Mouse (Mus musculus): Measurements from ENCODE around the gene Supt5.
A peak's percentile ranks its signal among the peaks of the same experiment; 100 is the strongest.
"Not testable (repeated sequence)": the region's sequence is repeated elsewhere in the genome, so short reads cannot be mapped to it uniquely, and the experiment has no call there.

Supt5 gene

DNA sequence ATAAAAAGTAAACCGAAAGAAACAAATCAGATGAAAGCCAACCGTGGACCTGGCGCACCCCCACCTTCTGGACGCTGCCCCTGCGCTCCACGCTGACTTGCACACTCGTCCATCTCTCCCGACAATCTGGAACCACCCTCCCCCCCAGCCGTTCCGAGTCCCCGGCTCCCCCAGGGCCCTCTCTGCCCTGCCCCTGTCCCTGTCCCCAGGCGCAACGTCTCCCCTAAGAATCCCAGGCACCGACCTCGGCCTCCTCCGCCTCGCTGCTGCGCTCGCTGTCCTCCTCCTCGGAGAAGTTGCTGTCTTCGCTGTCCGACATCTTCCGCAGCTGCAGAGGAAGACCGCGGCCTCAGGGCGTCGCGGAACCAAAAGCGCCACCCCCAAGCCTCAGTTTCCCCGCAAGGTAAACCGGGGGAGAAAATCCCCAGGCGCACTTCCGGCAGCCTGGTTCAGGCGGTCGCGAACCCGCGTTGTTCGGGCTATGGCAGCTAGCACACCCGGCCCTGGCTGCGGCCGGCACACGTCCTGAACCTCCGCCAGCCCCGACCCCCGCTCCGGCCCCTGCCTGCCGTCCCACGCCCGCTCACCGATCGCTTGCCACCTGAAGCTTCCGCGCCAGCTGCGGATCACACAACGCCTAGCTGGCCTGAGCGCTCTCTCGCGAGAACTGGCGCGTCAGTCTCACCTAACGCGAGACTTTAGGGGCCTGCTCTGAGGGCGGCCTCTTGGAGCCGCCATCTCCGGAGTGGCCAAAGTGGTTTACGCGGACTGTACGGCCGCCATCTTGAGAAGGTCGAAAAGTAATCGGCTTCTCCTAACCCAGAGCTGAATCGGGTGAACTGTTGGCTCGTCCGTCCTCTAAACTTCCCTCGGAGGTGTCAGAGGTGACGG, at the start of gene Supt5:
Supt5 (minus strand) TSS at position 639 of the 891 bp plus-strand sequence.
- peak; percentile 100 for DNase-seq (ENCODE audit: low read depth, low spot score)

DNA sequence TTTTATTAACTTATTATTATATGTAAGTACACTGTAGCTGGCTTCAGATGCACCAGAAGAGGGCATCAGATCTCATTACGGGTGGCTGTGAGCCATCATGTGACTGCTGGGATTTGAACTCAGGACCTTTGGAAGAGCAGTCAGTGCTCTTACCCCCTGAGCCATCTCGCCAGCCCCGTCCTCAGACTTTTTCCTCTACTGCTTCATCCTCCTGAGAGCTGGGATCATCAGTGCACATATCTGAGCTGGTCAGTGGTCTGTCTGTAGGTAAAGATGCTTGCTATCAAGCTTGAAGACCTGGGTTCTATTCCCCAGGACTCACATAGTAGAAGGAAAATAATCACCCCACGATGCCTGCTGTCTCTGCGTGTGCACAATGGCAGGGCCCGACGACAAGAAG, 48.8 kb upstream of the Supt5 start:
- not testable (repeated sequence) for DNase-seq (ENCODE audit: low read depth, low spot score)

DNA sequence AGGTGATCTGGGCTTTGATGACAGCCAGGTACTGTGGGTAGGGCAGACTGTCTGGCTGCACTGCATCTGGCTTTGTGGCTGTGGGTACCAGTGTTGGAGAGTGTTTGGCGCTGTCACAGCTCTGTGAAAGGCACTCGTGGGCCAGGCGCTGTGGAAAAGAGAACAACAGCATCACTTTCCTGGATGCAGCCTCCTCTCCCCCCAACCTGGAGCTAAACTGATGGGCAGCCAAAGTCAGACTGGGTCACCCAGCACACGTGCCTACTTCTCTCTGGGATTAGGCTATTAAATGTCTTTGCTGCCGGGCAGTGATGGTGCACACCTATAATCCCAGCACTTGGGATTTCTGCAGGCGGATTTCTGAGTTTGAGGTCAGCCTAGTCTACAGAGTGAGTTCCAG, 48.3 kb upstream of the Supt5 start:
- not testable (repeated sequence) for DNase-seq (ENCODE audit: low read depth, low spot score)

DNA sequence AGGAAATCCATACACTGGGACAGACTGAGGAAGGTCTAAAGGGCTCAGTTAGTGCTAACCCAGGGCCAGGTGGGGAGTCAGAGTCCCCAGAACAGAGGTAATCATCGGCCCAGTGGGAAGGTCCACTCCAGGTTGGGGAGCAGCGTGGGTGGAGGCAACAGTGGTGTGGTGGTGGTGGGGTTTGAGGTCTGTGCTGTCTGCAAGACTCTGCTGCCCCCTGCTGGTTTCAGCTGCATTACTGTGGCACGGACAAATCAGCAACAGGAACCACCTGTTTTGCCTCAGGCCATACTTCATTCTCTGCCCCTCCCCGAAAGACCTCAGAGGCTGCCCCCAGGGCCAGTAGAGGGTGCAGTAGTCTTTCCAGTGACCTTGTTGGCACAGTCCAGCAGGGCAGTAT, 47.9 kb upstream of the Supt5 start:
- DNase-seq (ENCODE audit: low read depth, low spot score): peak; percentile 94

DNA sequence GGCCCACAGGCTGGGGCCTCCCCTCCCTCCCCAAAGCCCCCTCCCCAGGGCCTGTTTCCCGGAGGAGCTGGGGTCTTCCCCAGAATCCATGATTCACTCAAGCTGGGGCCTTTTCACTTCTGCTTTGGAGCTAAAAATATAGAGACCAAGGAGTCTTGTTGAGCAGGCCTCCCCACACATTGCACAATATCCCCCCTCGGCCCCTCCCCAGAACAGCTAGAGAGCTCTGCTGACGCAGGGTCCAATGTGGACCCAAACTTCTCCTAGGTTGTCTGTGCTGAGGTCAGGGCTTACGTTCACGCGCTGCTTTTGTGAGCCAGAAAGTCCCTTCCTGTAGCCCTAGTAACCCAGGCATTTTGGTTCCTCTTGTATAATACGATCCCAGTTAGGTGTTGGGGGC, 47.5 kb upstream of the Supt5 start:
- no peak for DNase-seq (ENCODE audit: low read depth, low spot score)

DNA sequence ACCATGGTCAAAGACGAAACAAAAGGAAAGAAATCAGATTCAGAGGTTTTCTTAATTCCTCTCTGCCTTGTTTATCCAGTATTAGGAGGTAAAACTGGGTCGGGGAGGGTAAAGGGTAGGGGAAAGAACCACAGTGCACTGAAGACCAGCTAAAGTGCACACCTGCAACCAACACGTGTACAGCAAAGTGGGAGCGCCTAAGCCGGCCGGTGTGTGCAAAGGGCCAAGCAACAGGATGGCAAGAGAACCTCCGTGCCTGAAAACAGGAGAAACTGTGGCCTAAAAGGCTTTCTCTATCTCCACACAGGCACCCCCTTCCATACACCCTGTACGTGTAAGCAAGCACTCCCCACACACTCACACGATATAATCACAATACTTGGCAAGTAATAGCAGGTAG, 46.6 kb upstream of the Supt5 start:
- no peak for DNase-seq (ENCODE audit: low read depth, low spot score)

DNA sequence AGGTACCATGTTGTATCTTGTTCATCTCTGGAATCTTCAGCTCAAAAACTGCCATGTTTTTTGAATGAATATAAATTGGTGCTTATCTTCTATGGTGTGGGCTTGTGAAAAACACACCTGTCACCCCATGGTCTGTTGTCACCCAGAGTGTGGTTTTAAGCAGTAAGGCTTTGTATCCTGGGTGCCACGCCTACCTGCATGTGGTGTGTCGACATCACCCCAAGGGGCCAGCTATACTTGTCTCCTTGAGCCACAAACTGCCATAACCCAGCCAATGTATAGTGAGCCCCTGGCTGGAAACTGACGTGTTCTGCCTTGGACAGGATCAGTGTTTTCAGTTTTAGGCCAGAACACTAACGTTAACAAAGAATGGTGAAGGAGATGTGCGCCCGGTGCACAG, 45.6 kb upstream of the Supt5 start:
- DNase-seq (ENCODE audit: low read depth, low spot score): no peak

DNA sequence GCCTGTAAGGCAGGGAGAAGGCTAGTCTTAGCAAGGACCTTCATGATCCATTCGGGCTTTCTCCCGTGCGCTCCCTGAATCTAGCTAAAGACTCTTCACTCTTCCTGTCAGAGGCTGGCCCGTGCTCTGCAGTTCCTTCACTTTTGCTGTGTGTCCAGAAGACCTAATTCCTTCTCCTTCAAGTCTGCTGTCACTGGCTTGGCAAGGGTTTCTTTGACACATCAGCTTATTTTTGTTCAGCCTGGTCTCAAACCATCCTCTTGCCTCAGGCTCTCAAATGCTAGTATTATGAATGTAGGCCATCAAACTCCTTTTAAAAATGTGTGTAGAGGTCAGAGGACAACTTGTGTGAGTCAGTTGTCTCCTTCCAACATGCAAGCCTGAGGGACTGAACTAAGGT, 45.1 kb upstream of the Supt5 start:
- DNase-seq (ENCODE audit: low read depth, low spot score): no peak

DNA sequence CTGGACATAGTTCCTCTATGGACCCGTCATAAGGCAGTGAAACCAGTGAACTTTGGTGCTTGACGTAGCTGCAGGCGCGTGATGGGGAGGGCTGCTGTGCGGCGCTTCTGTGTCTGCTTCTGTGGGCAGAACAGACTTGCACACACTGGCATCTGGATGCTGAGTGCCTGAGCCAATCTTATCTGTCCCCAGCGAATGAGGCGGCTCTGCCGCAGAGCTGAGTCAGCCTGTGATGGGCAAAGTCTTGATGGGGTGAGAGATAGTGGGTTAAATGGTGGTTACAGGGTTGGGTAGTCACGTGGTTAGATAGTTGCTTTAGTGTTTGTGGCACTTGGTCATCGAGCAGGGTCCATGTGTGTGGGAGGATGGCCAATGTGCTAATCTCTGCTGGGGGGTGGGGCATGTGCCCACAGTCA, 44.4 kb upstream of the Supt5 start:
- DNase-seq (ENCODE audit: low read depth, low spot score): no peak

DNA sequence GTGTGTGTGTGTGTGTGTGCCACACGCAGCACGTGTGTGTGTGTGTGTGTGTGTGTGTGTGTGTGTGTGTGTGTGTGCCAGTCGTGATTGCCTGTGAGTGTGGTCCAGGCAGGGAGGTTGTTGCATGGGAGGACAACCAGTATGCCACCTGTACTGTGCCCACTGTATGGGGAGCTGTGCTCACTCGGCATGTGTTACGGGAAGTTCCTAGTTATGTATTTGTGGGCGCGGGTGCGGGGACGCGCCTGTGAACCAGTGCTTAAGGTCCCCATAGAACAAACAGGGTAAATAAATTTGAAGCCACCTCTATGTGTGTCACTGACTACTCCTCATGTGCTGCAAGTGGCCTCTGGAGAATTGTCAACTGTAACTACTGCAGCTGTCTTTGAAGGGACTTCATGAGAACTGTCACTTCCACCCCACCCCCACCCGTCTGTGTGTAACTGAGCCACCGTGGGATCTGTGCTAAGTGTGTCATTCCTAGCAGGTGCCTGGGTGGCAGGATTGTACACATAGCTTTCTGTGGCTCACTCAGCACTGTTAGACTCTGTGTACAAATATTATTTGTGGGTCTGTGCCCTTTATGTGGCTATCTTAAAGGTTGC, 43.9 kb upstream of the Supt5 start:
- no peak for DNase-seq (ENCODE audit: low read depth, low spot score)

DNA sequence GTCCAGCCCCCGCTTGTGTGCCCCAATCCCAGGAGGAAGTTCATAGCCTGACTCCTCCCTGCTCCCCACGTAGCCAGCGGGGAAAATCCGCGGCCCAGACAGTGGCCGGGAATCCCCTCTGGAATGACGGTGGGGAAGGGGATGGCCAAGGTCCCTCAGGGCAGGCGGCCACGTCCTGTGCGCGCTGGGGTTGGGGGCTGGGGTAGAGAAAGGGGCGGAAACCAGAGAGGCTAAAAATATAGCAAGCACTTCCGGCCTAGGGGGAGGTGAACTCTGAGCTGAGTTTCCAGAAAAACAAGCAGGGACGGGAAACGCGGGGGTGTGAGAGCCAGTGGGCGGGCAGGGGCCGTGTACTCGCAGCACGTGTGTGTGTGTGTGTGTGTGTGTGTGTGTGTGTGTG, 43.4 kb upstream of the Supt5 start:
- DNase-seq (ENCODE audit: low read depth, low spot score): peak; percentile 69

DNA sequence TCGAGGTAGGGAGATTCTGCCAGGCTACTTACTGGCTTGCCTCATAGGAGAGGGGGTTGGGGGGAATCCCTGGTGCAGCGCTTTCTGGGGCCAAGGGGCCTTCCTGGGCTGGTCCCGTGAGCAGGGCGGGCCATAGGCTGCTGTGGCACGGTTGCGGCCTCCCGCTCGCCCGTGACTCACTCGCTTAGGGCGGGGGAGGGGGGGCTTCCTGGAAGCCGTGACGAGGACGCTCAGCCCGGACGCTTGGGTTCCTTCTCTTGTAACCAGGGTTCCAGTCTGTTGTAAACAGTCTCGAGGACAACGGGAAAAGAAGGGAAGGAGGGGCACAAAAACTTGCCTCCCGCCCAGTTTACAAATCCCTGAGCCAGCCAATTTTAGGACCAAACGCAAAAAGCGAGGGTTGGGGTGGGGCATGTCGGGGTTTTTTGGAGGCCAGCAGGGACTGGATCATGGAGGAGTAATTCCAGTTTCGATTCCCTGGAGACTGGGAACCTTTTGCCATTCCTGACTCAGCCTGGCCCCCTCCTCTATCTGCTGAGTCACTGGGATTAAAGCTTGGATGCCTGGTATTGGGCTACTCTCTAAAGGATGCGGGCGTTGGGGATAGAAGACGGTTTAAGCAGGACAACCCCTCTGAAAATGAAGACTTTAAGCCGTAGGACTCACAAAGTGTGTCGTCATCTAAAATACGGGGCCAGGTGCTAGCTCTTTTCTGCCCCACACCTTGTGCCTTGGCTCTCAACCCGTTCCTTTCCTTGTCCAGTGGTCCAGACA, 42.7 kb upstream of the Supt5 start:
- peak; percentile 85 for DNase-seq (ENCODE audit: low read depth, low spot score)

DNA sequence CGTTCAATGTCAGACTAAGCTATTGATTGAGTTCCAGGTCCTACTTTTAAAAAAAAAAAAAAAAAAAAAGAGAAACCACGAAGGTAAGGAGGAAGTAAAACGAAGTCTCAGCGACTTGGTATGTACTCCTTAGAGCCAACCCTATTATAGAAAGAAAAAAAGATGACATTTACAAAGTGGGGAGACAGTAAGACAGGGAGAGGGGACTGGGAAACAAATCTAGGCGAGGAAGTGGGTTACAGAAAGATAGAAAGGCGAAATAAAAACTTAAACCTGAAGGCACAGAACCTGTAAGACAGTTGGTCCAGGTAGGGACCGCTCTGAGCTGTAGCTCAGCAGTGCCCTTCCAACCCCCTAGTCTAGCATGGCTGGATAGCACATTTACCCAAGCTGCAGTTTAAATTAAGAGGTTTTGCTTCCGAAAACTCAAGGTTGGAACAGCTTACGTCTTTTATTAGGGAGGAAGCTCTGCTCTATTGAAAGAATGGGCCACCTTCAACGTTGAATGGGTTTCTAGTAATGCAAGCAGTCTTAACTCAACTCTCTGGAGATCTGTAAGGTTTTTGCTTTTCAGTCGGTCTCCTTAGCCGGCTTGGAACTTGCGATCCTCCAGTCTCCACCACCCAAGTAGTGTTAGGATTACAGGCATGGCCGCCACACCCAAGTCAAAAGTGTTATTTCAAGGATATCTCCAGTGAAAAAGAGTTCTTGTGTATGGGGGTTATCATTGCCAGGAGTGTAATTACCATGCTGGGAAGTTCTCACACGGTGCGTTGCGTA, 41.9 kb upstream of the Supt5 start, which contains the start of gene Zfp36:
Zfp36 (minus strand) TSS at position 17 of the 780 bp plus-strand sequence.
- no peak for DNase-seq (ENCODE audit: low read depth, low spot score)

DNA sequence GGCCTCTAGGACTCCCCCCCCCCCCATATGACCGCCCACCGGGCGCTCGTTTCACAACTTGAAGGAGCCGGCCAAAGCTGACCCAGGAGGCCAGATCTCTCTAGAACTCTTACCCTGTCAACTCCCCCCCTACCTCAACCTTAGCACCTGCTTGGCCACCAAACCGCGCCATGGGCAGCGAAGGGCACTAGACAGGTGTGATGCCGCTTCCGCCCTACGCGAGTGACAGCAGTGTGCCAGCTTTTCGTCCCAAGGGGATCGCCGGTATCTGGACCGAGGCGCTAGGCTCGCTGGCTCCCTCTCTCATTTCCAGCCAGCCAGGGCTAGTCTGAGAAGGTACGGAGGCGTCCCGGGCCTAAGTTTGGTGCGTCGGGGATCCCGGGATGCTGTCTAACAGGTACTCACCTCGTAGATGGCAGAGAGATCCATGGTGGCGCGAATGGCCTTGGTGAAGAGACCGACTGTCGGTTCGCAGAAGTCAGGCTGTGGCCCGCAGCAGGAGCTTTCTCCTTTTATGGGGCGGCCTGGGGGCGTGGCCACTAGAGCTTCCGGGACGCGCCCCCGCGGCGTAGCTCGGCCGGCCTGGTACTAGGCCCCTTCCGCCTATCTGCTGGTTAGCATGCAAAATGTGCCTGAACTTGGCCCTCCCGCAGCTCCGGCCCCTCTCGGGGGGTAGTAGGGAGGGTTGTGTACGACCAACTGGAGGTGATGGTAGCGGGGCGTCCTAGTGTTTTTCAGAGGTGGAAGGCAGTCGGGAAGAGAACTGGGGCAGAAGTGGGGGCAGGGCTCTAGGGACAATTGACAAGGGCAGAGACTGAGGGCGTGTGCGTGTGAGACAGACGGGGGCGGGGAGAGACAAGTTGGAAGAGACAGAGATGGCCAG, 40.5 kb upstream of the Supt5 start:
- DNase-seq (ENCODE audit: low read depth, low spot score): peak; percentile 97

DNA sequence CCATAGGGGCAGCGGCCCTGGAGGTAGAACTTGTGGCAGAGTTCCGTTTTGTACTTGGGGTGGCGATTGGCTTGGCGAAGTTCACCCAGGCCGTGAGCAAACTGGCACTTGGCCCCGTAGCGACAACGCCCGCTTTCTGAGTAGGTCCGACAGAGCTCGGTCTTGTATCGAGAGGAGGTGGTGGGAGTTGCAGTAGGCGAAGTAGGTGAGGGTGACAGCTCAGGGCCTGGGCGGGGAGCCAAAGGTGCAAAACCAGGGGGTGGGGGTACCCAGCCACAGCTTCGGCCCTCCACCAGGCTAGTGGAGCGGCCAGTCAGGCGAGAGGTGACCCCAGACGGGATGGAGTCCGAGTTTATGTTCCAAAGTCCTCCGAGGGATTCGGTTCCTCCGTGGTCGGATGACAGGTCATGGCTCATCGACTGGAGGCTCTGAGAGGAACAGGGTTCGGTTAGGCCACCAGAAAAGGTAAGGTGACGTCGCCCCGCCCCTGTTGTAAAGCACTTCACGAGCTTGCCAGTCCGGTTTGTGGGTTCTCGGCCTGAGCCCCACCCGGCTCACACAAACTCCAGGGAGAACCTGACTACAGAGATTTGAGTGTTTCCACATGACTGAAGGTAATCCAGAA, 39.6 kb upstream of the Supt5 start:
- DNase-seq (ENCODE audit: low read depth, low spot score): no peak

DNA sequence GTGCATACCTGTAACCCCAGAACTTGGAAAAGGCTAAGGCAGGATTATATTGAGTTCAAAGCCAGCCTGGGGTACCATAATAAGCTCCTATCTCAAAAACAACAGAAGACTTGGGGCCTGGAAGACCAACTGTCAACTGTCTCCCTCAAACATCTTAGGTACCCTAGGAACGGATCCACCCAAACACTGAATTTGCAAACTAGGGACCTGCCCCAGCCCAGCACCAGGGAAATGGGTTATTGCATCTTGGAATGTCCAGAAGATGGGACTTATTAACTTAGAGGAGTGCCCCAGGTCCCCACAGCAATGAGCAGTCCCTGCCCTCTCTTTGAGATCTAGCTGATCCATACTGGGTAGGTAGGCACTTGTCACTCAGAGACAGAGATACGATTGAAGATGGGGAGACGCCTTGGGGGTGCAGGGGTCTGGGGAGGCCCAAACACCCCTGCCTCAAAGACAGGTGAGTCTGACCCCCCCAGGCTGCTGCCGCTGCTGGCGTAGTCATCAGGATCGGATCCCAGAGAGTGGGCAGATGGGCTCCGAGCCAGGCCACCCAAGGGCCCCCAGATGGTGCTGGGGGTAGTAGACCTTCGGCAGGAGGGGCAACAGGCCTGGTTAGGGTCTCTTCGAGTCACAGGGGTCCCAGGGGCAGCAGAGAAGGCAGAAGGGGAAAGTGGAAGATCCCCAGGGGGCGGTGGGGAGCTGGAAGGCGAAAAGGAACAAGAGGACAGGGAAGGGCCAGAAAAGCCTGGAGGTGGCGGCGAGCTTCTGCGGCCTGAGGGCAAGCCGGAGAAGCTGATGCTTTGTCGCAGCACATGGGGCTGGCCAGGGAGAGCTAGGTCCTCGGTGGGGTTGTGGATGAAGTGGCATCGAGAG, 38.9 kb upstream of the Supt5 start:
- no peak for DNase-seq (ENCODE audit: low read depth, low spot score)

DNA sequence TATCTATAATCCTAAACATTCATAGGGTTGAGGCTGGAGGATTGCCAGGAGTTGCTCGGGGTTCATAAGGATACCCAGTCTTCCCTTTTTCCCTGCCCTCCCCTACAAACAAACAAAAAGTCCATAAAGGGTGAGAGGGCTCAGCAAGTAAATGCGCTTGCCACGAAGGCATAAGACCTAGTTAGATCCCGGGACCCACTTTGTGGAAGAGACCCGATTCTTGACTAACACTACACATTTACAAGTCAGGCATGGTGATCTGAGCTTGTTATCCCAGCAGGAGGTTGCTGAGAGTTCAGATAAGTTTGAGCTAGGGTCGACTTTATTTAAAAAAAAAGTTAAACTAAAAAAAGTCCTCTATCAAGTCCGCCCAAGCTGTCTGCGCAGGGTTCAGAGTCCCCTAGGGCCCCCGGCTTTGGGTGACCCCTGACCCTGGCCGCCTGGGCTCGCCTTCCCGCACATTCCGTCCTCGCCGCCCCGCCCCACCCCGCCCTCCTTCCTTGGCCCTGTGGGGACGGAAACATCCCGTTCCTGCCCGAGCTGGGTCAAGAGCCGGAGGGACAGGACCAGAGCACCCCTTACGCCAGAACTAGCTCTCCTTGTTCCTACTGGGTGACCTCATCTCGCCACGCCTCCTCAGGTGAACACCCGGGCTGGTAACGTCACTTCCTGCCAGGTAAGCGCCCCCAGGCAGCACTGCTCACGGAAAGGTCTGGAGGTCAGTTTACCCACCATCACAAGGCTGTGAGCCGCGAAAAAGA, 37.6 kb upstream of the Supt5 start:
- DNase-seq (ENCODE audit: low read depth, low spot score): peak; percentile 56

DNA sequence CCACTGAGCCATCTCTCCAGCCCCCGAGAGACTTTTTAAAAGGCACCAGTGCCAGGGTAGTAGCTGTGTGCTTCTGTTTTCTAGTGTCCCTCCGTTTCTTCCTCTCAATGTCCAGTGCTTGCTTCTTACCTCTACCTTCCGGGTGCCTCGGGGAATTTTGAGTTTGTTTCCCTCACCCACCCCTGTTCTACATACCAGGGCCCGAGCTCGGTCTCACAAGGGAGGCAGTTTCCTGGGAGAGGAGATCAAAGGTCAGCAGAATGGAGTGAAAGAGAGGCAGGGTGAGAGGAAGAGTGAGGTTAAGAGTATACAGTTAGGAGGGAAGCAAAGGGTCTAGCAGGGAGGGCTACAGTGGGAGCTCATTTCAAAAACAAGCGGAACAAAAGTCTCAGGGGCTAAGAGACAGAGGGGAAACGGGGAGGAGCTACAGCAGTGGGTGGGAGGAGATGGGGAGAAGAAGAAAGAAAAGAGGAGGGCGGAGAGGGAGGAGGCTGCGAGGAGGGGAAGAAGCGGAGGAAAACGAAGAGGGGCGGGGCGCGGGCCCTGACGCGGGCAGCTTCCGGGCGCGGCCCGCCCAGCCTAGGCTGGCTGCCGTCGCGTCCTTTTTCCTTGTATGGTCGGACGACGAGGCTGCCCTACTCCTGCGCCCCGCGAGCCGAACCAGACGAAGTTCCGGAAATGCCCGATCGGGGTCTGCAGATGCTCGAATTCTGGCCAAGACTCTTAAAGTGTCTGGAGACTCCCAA, 36.8 kb upstream of the Supt5 start:
- DNase-seq (ENCODE audit: low read depth, low spot score): peak; percentile 93

All from ZHBTc4 (cell line).